Mouse (Mus musculus): ENCODE measurements around the gene Rad23a.

DNA sequence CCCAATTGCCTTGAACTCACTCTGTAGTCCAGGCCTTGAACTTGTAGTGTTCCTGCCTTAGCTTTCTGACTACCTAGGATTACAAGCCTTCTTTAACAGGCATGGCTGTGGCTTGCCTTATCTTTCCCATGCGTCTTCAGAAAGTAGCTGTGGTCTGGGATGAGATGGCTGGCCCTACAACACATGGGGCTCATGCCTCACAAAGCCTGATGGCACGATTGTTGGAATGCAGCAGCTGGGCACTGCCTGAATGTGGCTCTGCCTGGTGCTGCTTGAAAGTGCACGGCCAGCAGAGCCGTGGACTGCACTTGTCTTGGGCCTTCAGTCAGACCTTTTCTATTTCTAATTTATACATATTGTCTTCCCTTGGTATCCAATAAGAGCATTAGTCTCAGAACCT, 44.3 kb upstream of the Rad23a start:
- TF ChIP-seq CTCF (conservative IDR thresholded peaks at IDR 0.05; ENCODE audit: low read length) (no peak), NANOG (IDR thresholded peaks at IDR 0.05; ENCODE audit: borderline replicate concordance, low read length) (no peak), POU5F1 (IDR thresholded peaks at IDR 0.05; ENCODE audit: borderline replicate concordance, low read length) (no peak)
